Mouse (Mus musculus) lung, embryonic 15.5 days (tissue): ENCODE measurements around the gene Grin1. TPM values are rescaled to one million over a fixed set of nuclear protein-coding genes. Genes with fewer than 3 reads are reported as not detected.
"Not testable (repeated sequence)": the region's sequence is repeated elsewhere in the genome, so short reads cannot be mapped to it uniquely, and the experiment has no call there.

Source experiments
- ATAC-seq: fragments of 200-750 bp; cut with Nextera tagmentation; 2 replicates; pipeline ENCODE4 v1.8.0; 2017; ENCODE audit warnings: moderate number of reproducible peaks, borderline replicate concordance; ENCODE audit not compliant: low FRiP score, low TSS enrichment; ENCODE audit errors: extremely low read depth
- H3K27ac ChIP-seq: fragments of 300-500 bp; sonication (generic); 2 replicates; pipeline ENCODE4 v1.5.1; 2015; ENCODE audit warnings: moderate library complexity, mild to moderate bottlenecking, inconsistent platforms
- H3K27me3 ChIP-seq: fragments of 300-500 bp; sonication (generic); 2 replicates; pipeline ENCODE4 v1.6.1; 2015; ENCODE audit warnings: inconsistent platforms
- H3K36me3 ChIP-seq: fragments of 300-500 bp; sonication (generic); 2 replicates; pipeline ENCODE4 v1.6.1; 2015; ENCODE audit warnings: inconsistent platforms
- H3K4me1 ChIP-seq: fragments of 300-500 bp; sonication (generic); 2 replicates; pipeline ENCODE4 v1.6.1; 2015; ENCODE audit warnings: inconsistent platforms
- H3K4me2 ChIP-seq: fragments of 300-500 bp; sonication (generic); 2 replicates; pipeline ENCODE4 v1.6.1; 2015; ENCODE audit warnings: inconsistent platforms, mild to moderate bottlenecking, moderate library complexity
- H3K4me3 ChIP-seq: fragments of 300-500 bp; sonication (generic); 2 replicates; pipeline ENCODE4 v1.5.1; 2015; ENCODE audit warnings: mild to moderate bottlenecking, inconsistent platforms
- H3K9ac ChIP-seq: fragments of 300-500 bp; sonication (generic); 2 replicates; pipeline ENCODE4 v1.6.1; 2015; ENCODE audit warnings: inconsistent platforms
- H3K9me3 ChIP-seq: fragments of 300-500 bp; sonication (generic); 2 replicates; pipeline ENCODE4 v1.6.1; 2016; ENCODE audit warnings: inconsistent platforms
- WGBS: fragments of 180-500 bp; shearing (Covaris S2); methylation state at CpG from one replicate; pipeline ENCODE4 v1.1.7; 2015; 5-methylcytosine and 5-hydroxymethylcytosine counted together
- polyA plus RNA-seq: library from polyadenylated mRNA; unstranded; fragments of >200 nt; fragmentation: Nextera tagmentation; extraction: Ambion mirVana; gene quantifications from 2 replicates; pipeline ENCODE4 v1.2.1, GENCODE M21; 2015

Gene Grin1
- polyA plus RNA-seq, 1 experiment from 2014 or later, result 0.45 TPM

- peak overlapping the region; percentile 60 for H3K9ac ChIP-seq
- ATAC-seq, result peak; percentile 39; the same call in 1 of the 2 replicates
- under 1% methylated on average over 82 of the region's 82 CpGs for WGBS
- H3K4me1 ChIP-seq, result peaks cover 39% of the 10 kb centered on the region
- no peaks in the 10 kb centered on the region for H3K36me3 ChIP-seq
- H3K4me2 ChIP-seq, result peak overlapping the region; percentile 99
- H3K9me3 ChIP-seq, result no peaks in the 10 kb centered on the region
- H3K4me3 ChIP-seq, result peak overlapping the region; percentile 70
- 0 out of 2 replicates have a peak overlapping the region, but pooled peaks have one; percentile 34 for H3K27ac ChIP-seq
- peaks cover 13% of the 10 kb centered on the region for H3K27me3 ChIP-seq
These were observed 56.0 kb downstream of the Grin1 start for GRCm38 (mm10) chr2:25262795-25263622.

DNA sequence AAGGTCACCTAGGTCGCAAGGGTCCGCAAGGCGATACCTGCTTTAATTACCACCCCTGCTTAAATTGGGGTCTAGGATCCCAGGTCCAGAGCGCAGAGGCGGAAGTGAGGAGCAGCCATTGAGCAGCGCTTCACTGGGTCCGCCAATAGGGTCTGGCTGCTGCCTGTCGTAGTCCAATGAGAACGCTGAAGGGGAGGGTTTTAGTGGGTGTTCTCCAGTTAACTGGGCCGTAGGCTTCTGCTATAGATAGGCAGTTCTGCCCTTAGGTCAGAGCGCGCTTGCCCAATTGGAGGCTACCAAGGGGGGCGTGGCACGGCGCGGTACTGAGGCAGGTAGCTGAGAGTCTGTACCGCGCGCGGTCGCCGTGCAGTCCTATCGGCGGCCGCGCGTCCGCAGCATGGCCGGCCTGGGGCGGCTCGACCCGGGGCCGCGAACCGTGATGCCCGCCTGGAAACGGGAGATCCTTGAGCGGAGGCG, 56.7 kb downstream of the Grin1 start, which contains the start of gene Tprn:
TSS of gene Tprn (plus strand) at position 328 of the 477 bp plus-strand sequence.
- peaks cover 39% of the 10 kb centered on the region for H3K4me1 ChIP-seq
- H3K4me2 ChIP-seq, result peak within 1 kb of the TSS; percentile 99
- H3K27ac ChIP-seq, result 0 out of 2 replicates have a peak within 1 kb of the TSS, but pooled peaks have one; percentile 34
- H3K9ac ChIP-seq, result peak within 1 kb of the TSS; percentile 60
- H3K36me3 ChIP-seq, result no peaks in the 10 kb centered on the region
- WGBS, result under 1% methylated on average over 39 of the region's 39 CpGs
- peak; percentile 98 for ATAC-seq
- H3K9me3 ChIP-seq, result no peaks in the 10 kb centered on the region
- H3K27me3 ChIP-seq, result peaks cover 13% of the 10 kb centered on the region
- peak within 1 kb of the TSS; percentile 70 for H3K4me3 ChIP-seq

DNA sequence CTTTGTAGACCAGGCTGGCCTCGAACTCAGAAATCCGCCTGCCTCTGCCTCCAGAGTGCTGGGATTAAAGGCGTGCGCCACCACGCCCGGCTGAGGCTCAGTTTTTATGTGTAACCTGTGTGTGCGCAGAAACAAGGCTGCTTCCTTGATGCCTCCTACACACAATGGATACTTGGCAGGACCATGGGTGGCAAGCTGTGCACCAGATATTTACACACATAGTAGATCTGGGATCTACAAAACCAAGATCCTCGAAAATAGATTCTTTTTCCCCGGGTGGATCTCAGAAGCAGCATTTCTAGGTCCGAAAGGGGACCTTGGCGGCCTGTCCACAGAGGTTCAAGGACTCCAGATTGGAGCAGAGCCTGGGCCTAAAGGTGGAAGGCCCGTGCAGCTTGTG, 57.1 kb downstream of the Grin1 start:
- peak overlapping the region; percentile 21; the same call in 1 of the 2 replicates for H3K9ac ChIP-seq
- 43% methylated on average over 12 of the region's 12 CpGs for WGBS
- H3K4me2 ChIP-seq, result peak overlapping the region; percentile 99
- H3K4me1 ChIP-seq, result peaks cover 42% of the 10 kb centered on the region
- no peaks in the 10 kb centered on the region for H3K9me3 ChIP-seq
- peaks cover 13% of the 10 kb centered on the region for H3K27me3 ChIP-seq
- no peaks in the 10 kb centered on the region for H3K36me3 ChIP-seq
- peak overlapping the region; percentile 70 for H3K4me3 ChIP-seq
- ATAC-seq, result no peak
- H3K27ac ChIP-seq, result no peak overlapping the region

DNA sequence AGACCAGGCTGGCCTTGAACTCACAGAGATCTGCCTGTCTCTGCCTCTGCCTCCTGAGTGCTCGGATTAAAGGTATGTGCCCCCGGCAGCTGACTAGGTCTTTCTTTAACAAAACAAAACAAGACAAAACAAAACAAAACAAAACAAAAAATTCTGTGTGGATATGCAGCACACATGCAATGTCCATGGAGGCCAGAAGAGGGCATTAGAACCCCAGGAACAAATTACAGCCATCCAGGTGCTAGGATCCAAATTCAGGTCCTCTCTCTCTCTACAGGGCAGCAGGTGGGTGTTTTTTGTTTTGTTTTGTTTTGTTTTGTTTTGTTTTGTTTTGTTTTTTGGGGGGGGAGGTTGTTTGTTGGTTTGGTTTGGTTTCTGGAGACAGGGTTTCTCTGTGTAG, 60.1 kb downstream of the Grin1 start:
- H3K9me3 ChIP-seq, result no peaks in the 10 kb centered on the region
- ATAC-seq, result no peak
- H3K27ac ChIP-seq, result no peak overlapping the region
- peaks cover 8% of the 10 kb centered on the region for H3K27me3 ChIP-seq
- H3K36me3 ChIP-seq, result no peaks in the 10 kb centered on the region
- H3K4me1 ChIP-seq, result peaks cover 35% of the 10 kb centered on the region
- H3K4me3 ChIP-seq, result no peak overlapping the region
- no peak overlapping the region for H3K4me2 ChIP-seq
- 61% methylated on average over 2 of the region's 2 CpGs for WGBS
- no peak overlapping the region for H3K9ac ChIP-seq

- not testable (repeated sequence) for H3K9me3 ChIP-seq, H3K4me3 ChIP-seq, ATAC-seq, H3K9ac ChIP-seq, H3K27ac ChIP-seq, H3K36me3 ChIP-seq, H3K4me2 ChIP-seq, H3K27me3 ChIP-seq
- WGBS, result 84% methylated on average over 5 of the region's 5 CpGs
- H3K4me1 ChIP-seq, result peaks cover 24% of the 10 kb centered on the region
These were observed 61.7 kb downstream of the Grin1 start for GRCm38 (mm10) chr2:25257250-25257649.

- not testable (repeated sequence) for H3K27me3 ChIP-seq, ATAC-seq, H3K27ac ChIP-seq, H3K36me3 ChIP-seq, H3K9me3 ChIP-seq
- peak overlapping the region; percentile 93 for H3K4me2 ChIP-seq
- peaks cover 21% of the 10 kb centered on the region for H3K4me1 ChIP-seq
- peak overlapping the region; percentile 71 for H3K4me3 ChIP-seq
- peak overlapping the region; percentile 71; the same call in 1 of the 2 replicates for H3K9ac ChIP-seq
- 53% methylated on average over 12 of the region's 12 CpGs for WGBS
These were observed 62.4 kb downstream of the Grin1 start for GRCm38 (mm10) chr2:25256443-25257109.

DNA sequence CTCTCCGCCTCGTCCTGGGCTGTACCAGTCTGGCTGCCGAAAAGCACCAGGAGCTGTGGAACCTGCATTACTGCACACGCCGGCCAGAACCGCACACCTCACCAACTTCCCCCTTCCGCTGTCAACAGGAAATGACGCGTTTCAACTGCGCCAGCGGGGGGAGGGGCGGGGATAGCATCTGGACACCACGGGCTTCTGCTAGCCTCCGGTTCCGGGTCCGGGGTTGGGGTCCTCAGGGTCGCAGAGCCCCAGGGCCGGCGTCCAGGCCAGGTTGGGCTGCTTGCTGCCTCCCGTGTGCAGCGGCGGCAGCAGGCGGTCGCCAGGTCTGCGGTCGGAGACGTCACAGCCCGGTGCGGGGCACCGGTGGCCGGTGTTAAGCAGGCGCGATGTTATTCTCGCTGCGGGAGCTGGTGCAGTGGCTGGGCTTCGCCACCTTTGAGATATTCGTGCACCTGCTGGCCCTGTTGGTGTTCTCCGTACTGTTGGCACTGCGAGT, 63.7 kb downstream of the Grin1 start, which contains the start of gene Tmem203:
TSS of gene Tmem203 (plus strand) at position 156 of the 496 bp plus-strand sequence.
- Histone ChIP-seq H3K4me3 (peak within 1 kb of the TSS; percentile 71), H3K9me3 (no peaks in the 10 kb centered on the region), H3K27ac (peak within 1 kb of the TSS; percentile 54), H3K4me2 (peak within 1 kb of the TSS; percentile 93), H3K9ac (peak within 1 kb of the TSS; percentile 71), H3K4me1 (peaks cover 21% of the 10 kb centered on the region), H3K27me3 (no peaks in the 10 kb centered on the region), H3K36me3 (peaks cover 12% of the 10 kb centered on the region; the same call in 1 of the 2 replicates)
- ATAC-seq, result peak; percentile 89
- WGBS, result 0% methylated on average over 39 of the region's 39 CpGs

- peaks cover 34% of the 10 kb centered on the region; the same call in 1 of the 2 replicates for H3K36me3 ChIP-seq
- no peak overlapping the region for H3K9ac ChIP-seq
- no peak overlapping the region for H3K4me2 ChIP-seq
- H3K27me3 ChIP-seq, result no peaks in the 10 kb centered on the region
- peaks cover 21% of the 10 kb centered on the region for H3K4me1 ChIP-seq
- no peaks in the 10 kb centered on the region for H3K9me3 ChIP-seq
- no peak overlapping the region for H3K4me3 ChIP-seq
- no peak for ATAC-seq
- 89% methylated on average over 1 of the region's 1 CpGs for WGBS
- H3K27ac ChIP-seq, result no peak overlapping the region
These were observed 66.7 kb downstream of the Grin1 start for GRCm38 (mm10) chr2:25252331-25252730.

DNA sequence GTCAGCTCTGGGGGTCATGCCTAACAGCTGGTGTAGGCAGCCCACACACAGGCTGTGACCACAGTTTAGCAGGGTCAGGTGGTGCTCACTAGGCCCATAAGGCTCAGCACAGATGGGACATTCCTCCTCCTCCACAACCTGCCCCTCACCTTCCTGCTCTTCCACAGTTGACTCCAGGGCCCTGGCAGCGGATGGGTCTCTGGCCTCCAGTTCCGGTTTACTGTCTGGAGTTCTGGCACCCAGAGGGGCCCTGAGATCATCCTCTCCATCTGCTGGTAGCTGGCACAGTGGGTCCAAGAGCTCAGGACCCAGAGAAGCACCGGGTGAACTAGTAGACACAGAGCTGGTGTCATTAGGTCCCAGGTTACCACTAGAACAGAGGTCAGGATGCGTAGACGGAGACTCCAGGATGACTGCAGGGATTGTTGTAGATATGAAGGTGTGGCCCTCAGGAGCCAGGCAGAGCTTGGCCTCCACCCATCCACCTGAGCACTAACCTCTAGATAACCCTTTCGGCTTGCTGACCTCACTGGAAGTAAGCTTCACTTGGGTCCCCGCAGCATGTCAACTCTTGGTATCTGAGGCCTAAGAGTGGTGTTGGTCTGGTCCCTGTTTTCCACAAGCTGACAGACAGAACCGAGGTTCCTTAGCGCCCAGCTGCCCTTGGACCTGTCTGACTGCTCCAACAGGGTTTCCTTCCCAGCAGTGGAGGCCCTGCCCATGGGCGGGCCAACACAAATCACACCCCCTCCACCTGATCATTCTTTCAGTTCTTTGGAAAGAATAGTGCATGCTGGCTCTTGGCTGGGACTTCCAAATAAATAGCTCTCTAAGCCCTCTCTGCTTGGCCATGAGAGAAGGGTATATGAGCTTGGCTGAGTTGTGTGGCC, 72.6 kb downstream of the Grin1 start, which contains the start of gene AL732309.1:
TSS of gene AL732309.1 (minus strand) at position 681 of the 890 bp plus-strand sequence.
- no peak for ATAC-seq
- 77% methylated on average over 10 of the region's 10 CpGs for WGBS

GRCm38 (mm10) chr2:25244144-25244543, 74.8 kb downstream of the Grin1 start:
- Histone ChIP-seq H3K9me3 (no peaks in the 10 kb centered on the region), H3K27me3 (peaks cover 25% of the 10 kb centered on the region), H3K4me1 (peaks cover 27% of the 10 kb centered on the region), H3K4me2 (no peak overlapping the region), H3K4me3 (no peak overlapping the region), H3K36me3 (peaks cover 13% of the 10 kb centered on the region; the same call in 1 of the 2 replicates), H3K9ac (no peak overlapping the region), H3K27ac (no peak overlapping the region)
- no peak for ATAC-seq
- WGBS, result 82% methylated on average over 4 of the region's 4 CpGs

More for the DNA sequence above, 72.6 kb downstream of the Grin1 start, which contains the start of gene AL732309.1:
- Histone ChIP-seq H3K27me3 (peaks cover 21% of the 10 kb centered on the region), H3K27ac (no peak within 1 kb of the TSS), H3K4me3 (no peak within 1 kb of the TSS), H3K4me1 (peaks cover 15% of the 10 kb centered on the region), H3K36me3 (peaks cover 31% of the 10 kb centered on the region; the same call in 1 of the 2 replicates), H3K9ac (no peak within 1 kb of the TSS), H3K9me3 (no peaks in the 10 kb centered on the region), H3K4me2 (no peak within 1 kb of the TSS)

- Histone ChIP-seq H3K9me3 (no peaks in the 10 kb centered on the region), H3K36me3 (peaks cover 6% of the 10 kb centered on the region; the same call in 1 of the 2 replicates), H3K4me3 (no peak overlapping the region), H3K4me1 (peaks cover 27% of the 10 kb centered on the region), H3K4me2 (no peak overlapping the region), H3K9ac (no peak overlapping the region), H3K27ac (no peak overlapping the region), H3K27me3 (peaks cover 25% of the 10 kb centered on the region)
- ATAC-seq, result no peak
- WGBS, result 66% methylated on average over 8 of the region's 8 CpGs
These were observed 75.6 kb downstream of the Grin1 start for GRCm38 (mm10) chr2:25243342-25243741.
